Comparison of ENCODE assay signal across 8 mouse cellular contexts in genomic region chr5:33006670-33007069, GRCm38 (mm10). TPM values are rescaled to one million over a fixed set of nuclear protein-coding genes. Genes with fewer than 3 reads are reported as not detected.
DNase-seq lines count a peak whose midpoint lies in the region; ATAC-seq lines count a peak whose summit lies in the region.

No protein-coding gene starts in this region.

- H3K36me3 ChIP-seq in kidney, embryonic 14.5 days (ENCODE audit: control insufficient read depth, insufficient read depth, low read length) = no peaks in the 10 kb centered on the region
- H3K36me3 ChIP-seq in hindbrain, embryonic 10.5 days = no peaks in the 10 kb centered on the region
- H3K36me3 ChIP-seq in limb, embryonic 10.5 days = no peaks in the 10 kb centered on the region

- 32% methylated on average over 8 of the region's 8 CpGs for WGBS in kidney, embryonic 14.5 days
- 45% methylated on average over 8 of the region's 8 CpGs for WGBS in hindbrain, embryonic 10.5 days
- WGBS in limb, embryonic 10.5 days = 45% methylated on average over 8 of the region's 8 CpGs

- DNase-seq in kidney, adult 11 months = no peak
- peak; percentile 20 for DNase-seq in hindbrain, embryonic 10.5 days (ENCODE audit: low spot score)
- DNase-seq in limb, embryonic 10.5 days (ENCODE audit: low spot score) = no peak
- peak; percentile 68 for DNase-seq in right cerebral cortex, postnatal 14 days
- no peak for DNase-seq in yolk sac, embryonic 10.5 days (ENCODE audit: low spot score)
- no peak for DNase-seq in urinary bladder, postnatal 36 days (ENCODE audit: low spot score in 2 of 2)

- no peak overlapping the region for H3K27ac ChIP-seq in kidney, embryonic 14.5 days (ENCODE audit: low read depth, low read length)
- H3K27ac ChIP-seq in hindbrain, embryonic 10.5 days = 0 out of 2 replicates have a peak overlapping the region, but pooled peaks have one; percentile 62
- H3K27ac ChIP-seq in limb, embryonic 10.5 days = peak overlapping the region; percentile 47; the same call in 1 of the 2 replicates

- H3K4me1 ChIP-seq in kidney, embryonic 14.5 days (ENCODE audit: control insufficient read depth, insufficient read depth, low read length) = peaks cover 5% of the 10 kb centered on the region; the same call in 1 of the 2 replicates
- peaks cover 38% of the 10 kb centered on the region for H3K4me1 ChIP-seq in hindbrain, embryonic 10.5 days (replicated peaks)
- peaks cover 20% of the 10 kb centered on the region for H3K4me1 ChIP-seq in limb, embryonic 10.5 days

- H3K4me3 ChIP-seq in kidney, embryonic 14.5 days (ENCODE audit: low read length) = no peak overlapping the region
- H3K4me3 ChIP-seq in hindbrain, embryonic 10.5 days = no peak overlapping the region
- no peak overlapping the region for H3K4me3 ChIP-seq in limb, embryonic 10.5 days

- H3K27me3 ChIP-seq in kidney, embryonic 14.5 days (ENCODE audit: control insufficient read depth, insufficient read depth, low read length) = no peaks in the 10 kb centered on the region
- no peaks in the 10 kb centered on the region for H3K27me3 ChIP-seq in hindbrain, embryonic 10.5 days (ENCODE audit: insufficient read depth, poor library complexity, severe bottlenecking)
- H3K27me3 ChIP-seq in limb, embryonic 10.5 days (ENCODE audit: low read depth, poor library complexity, severe bottlenecking) = no peaks in the 10 kb centered on the region

- no peaks in the 10 kb centered on the region; the same call in 1 of the 2 replicates for H3K9me3 ChIP-seq in kidney, embryonic 14.5 days (ENCODE audit: control insufficient read depth, low read length)
- H3K9me3 ChIP-seq in hindbrain, embryonic 10.5 days = no peaks in the 10 kb centered on the region
- no peaks in the 10 kb centered on the region for H3K9me3 ChIP-seq in limb, embryonic 10.5 days (replicated peaks)

- 0 out of 2 replicates have a peak, but pooled peaks have one; percentile 41 for ATAC-seq in kidney, embryonic 14.5 days (ENCODE audit: low FRiP score, low TSS enrichment)
- ATAC-seq in erythroblast, adult 5-6 weeks (replicated peaks; ENCODE audit: low FRiP score, poor library complexity, severe bottlenecking) = no peak

- H3K4me2 ChIP-seq in kidney, embryonic 14.5 days (replicated peaks; ENCODE audit: low read depth, low read length) = no peak overlapping the region

- no peak overlapping the region for H3K9ac ChIP-seq in kidney, embryonic 14.5 days (ENCODE audit: low read depth, low read length)

RNA-seq across cellular contexts. Expression of gene Ywhah, which starts 11.9 kb away (rescaled TPM):
- polyA plus RNA-seq in kidney, embryonic 14.5 days (2014; fragmentation: Nextera tagmentation; extraction: Ambion mirVana) = 286 and 318 TPM in 2 replicates
- 430 and 455 TPM in 2 replicates for polyA plus RNA-seq in hindbrain, embryonic 10.5 days (2016; fragmentation: Nextera tagmentation; extraction: Ambion mirVana)
- polyA plus RNA-seq in limb, embryonic 10.5 days (2016; fragmentation: Nextera tagmentation; extraction: Ambion mirVana) = 387 and 397 TPM in 2 replicates
- total RNA-seq in erythroblast, adult 5-6 weeks (2015; ENCODE audit: low replicate concordance) = 91.3 and 122 TPM in 2 replicates
- 74.4 and 102 TPM in 2 replicates for total RNA-seq in erythroblast, adult 5-6 weeks (2017; ENCODE audit: low replicate concordance)

Comparison
In these comparisons a context has a peak if more than half of its experiments do, and no peak if none do; other contexts are left out.
1. DNase-seq: peak in hindbrain, embryonic 10.5 days (single experiment) and right cerebral cortex, postnatal 14 days (single experiment); none in kidney, adult 11 months (single experiment), limb, embryonic 10.5 days (single experiment), yolk sac, embryonic 10.5 days (single experiment) and urinary bladder, postnatal 36 days (0 of 2).